Mouse (Mus musculus): ENCODE data around the gene Rint1.

DNA sequence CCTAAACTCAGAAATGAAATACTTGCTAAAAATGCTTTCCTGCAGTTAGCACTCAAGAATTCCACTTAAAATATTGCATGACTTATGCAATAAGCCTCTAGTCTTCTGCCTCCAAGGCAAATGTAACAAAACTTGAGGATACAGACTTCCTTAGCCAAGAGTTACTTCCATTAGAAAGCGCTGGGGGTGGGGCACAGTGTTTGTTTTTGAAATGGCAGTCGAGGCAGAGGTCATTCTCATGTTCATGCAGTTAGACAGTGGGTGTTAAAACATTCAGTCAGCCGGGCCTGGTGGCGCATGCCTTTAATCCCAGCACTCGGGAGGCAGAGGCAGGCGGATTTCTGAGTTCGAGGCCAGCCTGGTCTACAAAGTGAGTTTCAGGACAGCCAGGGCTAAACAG, 50.6 kb downstream of the Rint1 start:
- TF ChIP-seq CTCF (conservative IDR thresholded peaks at IDR 0.05; ENCODE audit: insufficient read depth, insufficient read length, low read depth, low read length) (no peak), POLR2A (IDR thresholded peaks at IDR 0.05; ENCODE audit: low read depth, low read length) (no peak)
